8 mouse cellular contexts compared by ENCODE assay signal in the genomic region with DNA sequence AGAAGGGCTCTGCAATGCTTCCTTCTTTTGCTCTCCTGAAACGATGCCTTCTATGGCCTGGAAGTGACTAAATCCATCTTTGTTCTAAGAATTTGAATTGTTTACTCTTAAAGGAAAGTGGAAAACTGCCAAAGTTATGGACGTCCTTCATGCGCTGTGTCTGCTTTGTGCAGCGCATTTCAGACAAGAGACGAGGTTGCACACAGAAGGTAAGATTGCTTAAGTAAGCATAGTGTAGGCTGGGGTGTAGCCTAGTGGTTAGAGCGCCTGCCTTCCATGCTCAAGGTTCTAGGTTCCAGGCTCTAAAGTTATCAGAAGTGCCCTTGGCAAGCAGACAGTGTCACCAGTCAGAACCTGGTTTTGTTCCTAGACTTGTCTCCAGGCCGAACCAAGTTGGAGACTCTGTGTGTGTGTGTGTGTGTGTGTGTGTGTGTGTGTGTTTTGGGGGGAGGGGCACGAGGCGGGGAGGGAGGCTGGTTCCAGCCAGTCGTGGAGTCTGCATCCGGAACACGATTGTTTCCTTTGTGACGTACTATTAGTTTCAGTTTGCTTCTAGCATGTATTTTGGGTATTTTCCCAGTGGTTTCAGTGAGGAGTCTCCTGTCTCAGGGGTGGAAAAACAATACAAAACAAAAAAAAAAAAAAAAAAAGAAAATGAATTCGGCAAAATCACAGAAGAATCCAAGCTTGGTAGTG.
DNase-seq lines count a peak whose midpoint lies in the region; ATAC-seq lines count a peak whose summit lies in the region.

No protein-coding gene starts in this region.

- 82% methylated on average over 14 of the region's 14 CpGs for WGBS in neural tube, embryonic 11.5 days
- 58% methylated on average over 14 of the region's 14 CpGs for WGBS in hindbrain, embryonic 16.5 days
- WGBS in lung, embryonic 16.5 days: 34% methylated on average over 14 of the region's 14 CpGs
- 58% methylated on average over 14 of the region's 14 CpGs for WGBS in stomach, embryonic 15.5 days

- no peak overlapping the region for H3K4me2 ChIP-seq in neural tube, embryonic 11.5 days (ENCODE audit: low read depth)
- peak overlapping the region; percentile 21; the same call in 1 of the 2 replicates for H3K4me2 ChIP-seq in hindbrain, embryonic 16.5 days (ENCODE audit: low read length)
- peak overlapping the region; percentile 34 for H3K4me2 ChIP-seq in lung, embryonic 16.5 days (ENCODE audit: low read depth, low read length)
- H3K4me2 ChIP-seq in stomach, embryonic 15.5 days: peak overlapping the region; percentile 22

- no peak overlapping the region for H3K27ac ChIP-seq in neural tube, embryonic 11.5 days (ENCODE audit: low read depth, low read length)
- peak overlapping the region; percentile 67 for H3K27ac ChIP-seq in hindbrain, embryonic 16.5 days (ENCODE audit: low read depth, low read length)
- H3K27ac ChIP-seq in lung, embryonic 16.5 days (ENCODE audit: low read length): peak overlapping the region; percentile 68
- 0 out of 2 replicates have a peak overlapping the region, but pooled peaks have one; percentile 9 for H3K27ac ChIP-seq in stomach, embryonic 15.5 days

- DNase-seq in neural tube, embryonic 11.5 days (ENCODE audit: low spot score): no peak
- no peak for DNase-seq in neural tube, embryonic 10.5 days (ENCODE audit: extremely low spot score, low spot score)
- no peak for DNase-seq in layer of hippocampus, adult 11-12 months (ENCODE audit: low spot score)

- H3K27me3 ChIP-seq in neural tube, embryonic 11.5 days (ENCODE audit: control insufficient read depth, insufficient read depth, low read length): no peaks in the 10 kb centered on the region
- no peaks in the 10 kb centered on the region for H3K27me3 ChIP-seq in hindbrain, embryonic 16.5 days (replicated peaks; ENCODE audit: control insufficient read depth, insufficient read depth, low read length)
- no peaks in the 10 kb centered on the region for H3K27me3 ChIP-seq in lung, embryonic 16.5 days (ENCODE audit: control insufficient read depth, insufficient read depth, low read depth, low read length)
- no peaks in the 10 kb centered on the region for H3K27me3 ChIP-seq in stomach, embryonic 15.5 days (replicated peaks)

- no peaks in the 10 kb centered on the region for H3K4me1 ChIP-seq in neural tube, embryonic 11.5 days (ENCODE audit: control insufficient read depth, insufficient read depth, low read length)
- peaks cover 5% of the 10 kb centered on the region for H3K4me1 ChIP-seq in hindbrain, embryonic 16.5 days (ENCODE audit: control insufficient read depth, insufficient read depth, low read depth, low read length)
- H3K4me1 ChIP-seq in lung, embryonic 16.5 days (replicated peaks; ENCODE audit: control insufficient read depth, insufficient read depth, low read length): peaks cover 14% of the 10 kb centered on the region; the same call in 1 of the 2 replicates
- peaks cover 4% of the 10 kb centered on the region; the same call in 1 of the 2 replicates for H3K4me1 ChIP-seq in stomach, embryonic 15.5 days

- no peak overlapping the region for H3K9ac ChIP-seq in neural tube, embryonic 11.5 days (ENCODE audit: low read length)
- no peak overlapping the region for H3K9ac ChIP-seq in hindbrain, embryonic 16.5 days (ENCODE audit: low read depth, low read length)
- H3K9ac ChIP-seq in lung, embryonic 16.5 days (ENCODE audit: low read length): peak overlapping the region; percentile 46
- no peak overlapping the region for H3K9ac ChIP-seq in stomach, embryonic 15.5 days

- H3K9me3 ChIP-seq in neural tube, embryonic 11.5 days (ENCODE audit: control insufficient read depth, low read length): no peaks in the 10 kb centered on the region; the same call in 1 of the 2 replicates
- H3K9me3 ChIP-seq in hindbrain, embryonic 16.5 days (ENCODE audit: control insufficient read depth, low read length): no peaks in the 10 kb centered on the region
- H3K9me3 ChIP-seq in lung, embryonic 16.5 days (ENCODE audit: control insufficient read depth, low read length): no peaks in the 10 kb centered on the region
- H3K9me3 ChIP-seq in stomach, embryonic 15.5 days: no peaks in the 10 kb centered on the region

- peak; percentile 61; the same call in 1 of the 2 replicates for ATAC-seq in neural tube, embryonic 11.5 days (ENCODE audit: insufficient read depth, low FRiP score, low TSS enrichment)
- ATAC-seq in common myeloid progenitor, adult 5-6 weeks (replicated peaks; ENCODE audit: low read depth, poor library complexity, severe bottlenecking): peak; percentile 60
- ATAC-seq in hindbrain, embryonic 16.5 days: peak; percentile 76
- ATAC-seq in lung, embryonic 16.5 days (ENCODE audit: low read depth): peak; percentile 81
- ATAC-seq in stomach, embryonic 15.5 days (ENCODE audit: insufficient read depth, low FRiP score, low read depth): peak; percentile 35; the same call in 1 of the 2 replicates
- no peak for ATAC-seq in erythroid progenitor cell, adult 5-6 weeks (replicated peaks; ENCODE audit: low FRiP score, poor library complexity, severe bottlenecking)

- H3K4me3 ChIP-seq in neural tube, embryonic 11.5 days (ENCODE audit: low read depth, low read length): no peak overlapping the region
- H3K4me3 ChIP-seq in hindbrain, embryonic 16.5 days (ENCODE audit: low read length): no peak overlapping the region
- peak overlapping the region; percentile 0; the same call in 1 of the 2 replicates for H3K4me3 ChIP-seq in lung, embryonic 16.5 days (ENCODE audit: low read length)
- H3K4me3 ChIP-seq in stomach, embryonic 15.5 days (replicated peaks): no peak overlapping the region

- no peaks in the 10 kb centered on the region for H3K36me3 ChIP-seq in neural tube, embryonic 11.5 days (ENCODE audit: control insufficient read depth, insufficient read depth, low read length)
- no peaks in the 10 kb centered on the region for H3K36me3 ChIP-seq in hindbrain, embryonic 16.5 days (ENCODE audit: control insufficient read depth, insufficient read depth, low read length)
- no peaks in the 10 kb centered on the region for H3K36me3 ChIP-seq in lung, embryonic 16.5 days (ENCODE audit: control insufficient read depth, insufficient read depth, low read length)
- no peaks in the 10 kb centered on the region for H3K36me3 ChIP-seq in stomach, embryonic 15.5 days
